Mouse (Mus musculus): ENCODE measurements around the gene Fam228a. TPM values are rescaled to one million over a fixed set of nuclear protein-coding genes. Genes with fewer than 3 reads are reported as not detected.

Gene Fam228a
- total and polyA plus RNA-seq, 3 experiments, result 0.33 TPM; not detected in 2

GRCm38 (mm10) chr12:4744486-4744885 lies 6.3 kb upstream of the Fam228a start:
- DNase-seq (ENCODE audit: low spot score), result no peak
- Histone ChIP-seq H3K4me3 (ENCODE audit: low read depth, low read length) (no peak overlapping the region), H3K27me3 (ENCODE audit: insufficient read depth, low read length) (peaks cover 6% of the 10 kb centered on the region; the same call in 1 of the 2 replicates), H3K9me3 (replicated peaks) (no peaks in the 10 kb centered on the region), H3K4me1 (ENCODE audit: insufficient read depth, low read depth, low read length) (no peaks in the 10 kb centered on the region), H3K36me3 (replicated peaks) (no peaks in the 10 kb centered on the region)
- ATAC-seq (ENCODE audit: extremely low read depth, insufficient number of reproducible peaks, low FRiP score, poor library complexity, severe bottlenecking), result no peak
- TF ChIP-seq CTCF (IDR thresholded peaks at IDR 0.05; ENCODE audit: low read depth, low read length) (no peak), POLR2AphosphoS5 (IDR thresholded peaks at IDR 0.05; ENCODE audit: insufficient replicate concordance, low read depth, low read length) (no peak), TAL1 (conservative IDR thresholded peaks at IDR 0.05; ENCODE audit: low read depth, low read length) (no peak), GATA2 (IDR thresholded peaks at IDR 0.05; ENCODE audit: borderline replicate concordance, low read depth, low read length) (no peak), GATA1 (IDR thresholded peaks at IDR 0.05; ENCODE audit: borderline replicate concordance, low read length) (no peak)

GRCm38 (mm10) chr12:4742183-4742582 lies 4.0 kb upstream of the Fam228a start:
- no peak for DNase-seq (ENCODE audit: low spot score)
- Histone ChIP-seq H3K9me3 (replicated peaks) (no peaks in the 10 kb centered on the region), H3K4me3 (ENCODE audit: low read depth, low read length) (no peak overlapping the region), H3K36me3 (replicated peaks) (no peaks in the 10 kb centered on the region), H3K27me3 (ENCODE audit: insufficient read depth, low read length) (peaks cover 14% of the 10 kb centered on the region), H3K4me1 (ENCODE audit: insufficient read depth, low read depth, low read length) (no peaks in the 10 kb centered on the region)
- no peak for ATAC-seq (ENCODE audit: extremely low read depth, insufficient number of reproducible peaks, low FRiP score, poor library complexity, severe bottlenecking)
- TF ChIP-seq CTCF (IDR thresholded peaks at IDR 0.05; ENCODE audit: low read depth, low read length) (no peak), GATA1 (IDR thresholded peaks at IDR 0.05; ENCODE audit: borderline replicate concordance, low read length) (no peak), TAL1 (conservative IDR thresholded peaks at IDR 0.05; ENCODE audit: low read depth, low read length) (no peak), GATA2 (IDR thresholded peaks at IDR 0.05; ENCODE audit: borderline replicate concordance, low read depth, low read length) (no peak), POLR2AphosphoS5 (IDR thresholded peaks at IDR 0.05; ENCODE audit: insufficient replicate concordance, low read depth, low read length) (no peak)

- TF ChIP-seq GATA2 (IDR thresholded peaks at IDR 0.05; ENCODE audit: borderline replicate concordance, low read depth, low read length) (no peak), GATA1 (IDR thresholded peaks at IDR 0.05; ENCODE audit: borderline replicate concordance, low read length) (no peak), TAL1 (conservative IDR thresholded peaks at IDR 0.05; ENCODE audit: low read depth, low read length) (no peak), CTCF (IDR thresholded peaks at IDR 0.05; ENCODE audit: low read depth, low read length) (no peak), POLR2AphosphoS5 (IDR thresholded peaks at IDR 0.05; ENCODE audit: insufficient replicate concordance, low read depth, low read length) (no peak)
- peaks cover 14% of the 10 kb centered on the region for H3K27me3 ChIP-seq (ENCODE audit: insufficient read depth, low read length)
- ATAC-seq (ENCODE audit: extremely low read depth, insufficient number of reproducible peaks, low FRiP score, poor library complexity, severe bottlenecking) (no peak), DNase-seq (ENCODE audit: low spot score) (no peak)
- no peaks in the 10 kb centered on the region for H3K4me1 ChIP-seq (ENCODE audit: insufficient read depth, low read depth, low read length)
- H3K4me3 ChIP-seq (ENCODE audit: low read depth, low read length), result no peak overlapping the region
- no peaks in the 10 kb centered on the region for H3K9me3 ChIP-seq (replicated peaks)
- H3K36me3 ChIP-seq (replicated peaks), result no peaks in the 10 kb centered on the region
Measured at GRCm38 (mm10) chr12:4740823-4741222, 2.6 kb upstream of the Fam228a start.

- ATAC-seq (ENCODE audit: extremely low read depth, insufficient number of reproducible peaks, low FRiP score, poor library complexity, severe bottlenecking), result no peak
- TF ChIP-seq CTCF (IDR thresholded peaks at IDR 0.05; ENCODE audit: low read depth, low read length), result no peak
- no peak for TF ChIP-seq TAL1 (conservative IDR thresholded peaks at IDR 0.05; ENCODE audit: low read depth, low read length)
- no peak for TF ChIP-seq POLR2AphosphoS5 (IDR thresholded peaks at IDR 0.05; ENCODE audit: insufficient replicate concordance, low read depth, low read length)
- TF ChIP-seq GATA1 (IDR thresholded peaks at IDR 0.05; ENCODE audit: borderline replicate concordance, low read length), result no peak
- TF ChIP-seq GATA2 (IDR thresholded peaks at IDR 0.05; ENCODE audit: borderline replicate concordance, low read depth, low read length), result no peak
- no peak overlapping the region for H3K4me3 ChIP-seq (ENCODE audit: low read depth, low read length)
Measured at GRCm38 (mm10) chr12:4732332-4732731, 5.9 kb downstream of the Fam228a start.

GRCm38 (mm10) chr12:4731629-4732028 lies 6.6 kb downstream of the Fam228a start:
- peaks cover 2% of the 10 kb centered on the region for H3K36me3 ChIP-seq (replicated peaks)
- H3K27me3 ChIP-seq (ENCODE audit: insufficient read depth, low read length), result peaks cover 19% of the 10 kb centered on the region
- no peaks in the 10 kb centered on the region for H3K9me3 ChIP-seq (replicated peaks)
- DNase-seq (ENCODE audit: low spot score) (no peak), ATAC-seq (ENCODE audit: extremely low read depth, insufficient number of reproducible peaks, low FRiP score, poor library complexity, severe bottlenecking) (no peak)
- peaks cover 8% of the 10 kb centered on the region for H3K4me1 ChIP-seq (ENCODE audit: insufficient read depth, low read depth, low read length)
- TF ChIP-seq CTCF (IDR thresholded peaks at IDR 0.05; ENCODE audit: low read depth, low read length), result no peak
- no peak for TF ChIP-seq GATA1 (IDR thresholded peaks at IDR 0.05; ENCODE audit: borderline replicate concordance, low read length)
- TF ChIP-seq POLR2AphosphoS5 (IDR thresholded peaks at IDR 0.05; ENCODE audit: insufficient replicate concordance, low read depth, low read length), result no peak
- no peak for TF ChIP-seq TAL1 (conservative IDR thresholded peaks at IDR 0.05; ENCODE audit: low read depth, low read length)
- TF ChIP-seq GATA2 (IDR thresholded peaks at IDR 0.05; ENCODE audit: borderline replicate concordance, low read depth, low read length), result no peak
- H3K4me3 ChIP-seq (ENCODE audit: low read depth, low read length), result no peak overlapping the region

More at GRCm38 (mm10) chr12:4732332-4732731, 5.9 kb downstream of the Fam228a start:
- no peak for DNase-seq (ENCODE audit: low spot score)
- Histone ChIP-seq H3K36me3 (replicated peaks) (peaks cover 2% of the 10 kb centered on the region), H3K9me3 (replicated peaks) (no peaks in the 10 kb centered on the region), H3K4me1 (ENCODE audit: insufficient read depth, low read depth, low read length) (peaks cover 8% of the 10 kb centered on the region), H3K27me3 (ENCODE audit: insufficient read depth, low read length) (peaks cover 19% of the 10 kb centered on the region)

- Histone ChIP-seq H3K4me3 (ENCODE audit: low read depth, low read length) (no peak overlapping the region), H3K27me3 (ENCODE audit: insufficient read depth, low read length) (peaks cover 8% of the 10 kb centered on the region), H3K4me1 (ENCODE audit: insufficient read depth, low read depth, low read length) (peaks cover 5% of the 10 kb centered on the region), H3K9me3 (replicated peaks) (no peaks in the 10 kb centered on the region), H3K36me3 (replicated peaks) (peaks cover 2% of the 10 kb centered on the region)
- no peak for TF ChIP-seq CTCF (IDR thresholded peaks at IDR 0.05; ENCODE audit: low read depth, low read length)
- no peak for TF ChIP-seq POLR2AphosphoS5 (IDR thresholded peaks at IDR 0.05; ENCODE audit: insufficient replicate concordance, low read depth, low read length)
- TF ChIP-seq TAL1 (conservative IDR thresholded peaks at IDR 0.05; ENCODE audit: low read depth, low read length), result no peak
- TF ChIP-seq GATA1 (IDR thresholded peaks at IDR 0.05; ENCODE audit: borderline replicate concordance, low read length), result no peak
- no peak for TF ChIP-seq GATA2 (IDR thresholded peaks at IDR 0.05; ENCODE audit: borderline replicate concordance, low read depth, low read length)
- no peak for ATAC-seq (ENCODE audit: extremely low read depth, insufficient number of reproducible peaks, low FRiP score, poor library complexity, severe bottlenecking)
- no peak for DNase-seq (ENCODE audit: low spot score)
Measured at GRCm38 (mm10) chr12:4729165-4729564, 9.1 kb downstream of the Fam228a start.
